Comparison of ENCODE assay signal across 11 mouse cellular contexts in the genomic region with DNA sequence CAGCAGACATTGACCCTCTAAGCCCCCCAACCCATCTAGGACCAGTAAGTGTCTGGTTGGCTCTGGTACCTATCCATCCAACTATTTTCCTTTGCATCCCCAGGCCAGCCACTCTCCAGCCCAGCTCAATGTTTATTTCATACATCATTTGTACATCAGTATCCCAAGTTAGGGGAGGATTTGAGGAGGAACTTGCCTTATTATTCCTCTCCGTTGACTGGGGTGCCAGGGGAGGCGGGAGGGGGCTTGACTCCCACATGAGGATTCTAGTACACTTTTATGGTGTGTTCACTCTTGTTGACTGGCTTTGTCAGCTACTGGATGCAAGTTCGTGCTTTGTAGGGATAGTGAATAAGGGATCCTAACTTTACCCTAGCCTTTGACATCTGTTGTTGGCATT. TPM values are rescaled to one million over a fixed set of nuclear protein-coding genes. Genes with fewer than 3 reads are reported as not detected.
A peak's percentile ranks its signal among the peaks of the same experiment; 100 is the strongest.
DNase-seq lines count a peak whose midpoint lies in the region; ATAC-seq and TF ChIP-seq lines count a peak whose summit lies in the region.
"Had no signal": no experiment of that assay in that cellular context is flagged by ENCODE, and none has a peak within 500 bp of the region (broad histone marks: within the 10 kb centered on the region; RNA-seq: fewer than 3 reads in every experiment).

No protein-coding gene starts in this region.

- H3K4me2 ChIP-seq in embryonic facial prominence, embryonic 14.5 days (ENCODE audit: low read depth, low read length) = peak overlapping the region; percentile 88
- peak overlapping the region; percentile 94 for H3K4me2 ChIP-seq in hindbrain, embryonic 16.5 days (ENCODE audit: low read length)
- H3K4me2 ChIP-seq in midbrain, embryonic 16.5 days (ENCODE audit: low read length) = peak overlapping the region; percentile 90

- peaks cover 6% of the 10 kb centered on the region; the same call in 1 of the 2 replicates for H3K4me1 ChIP-seq in embryonic facial prominence, embryonic 14.5 days (ENCODE audit: control insufficient read depth, insufficient read depth, low read length)
- H3K4me1 ChIP-seq in hindbrain, embryonic 16.5 days (ENCODE audit: control insufficient read depth, insufficient read depth, low read depth, low read length) = peaks cover 38% of the 10 kb centered on the region
- peaks cover 41% of the 10 kb centered on the region for H3K4me1 ChIP-seq in midbrain, embryonic 16.5 days (ENCODE audit: control insufficient read depth, insufficient read depth, low read length)

- 80% methylated on average over 3 of the region's 3 CpGs for WGBS in embryonic facial prominence, embryonic 14.5 days
- WGBS in hindbrain, embryonic 16.5 days = 57% methylated on average over 3 of the region's 3 CpGs
- 55% methylated on average over 3 of the region's 3 CpGs for WGBS in midbrain, embryonic 16.5 days

- ATAC-seq in embryonic facial prominence, embryonic 14.5 days (ENCODE audit: low read depth) = no peak
- no peak for ATAC-seq in hindbrain, embryonic 16.5 days
- ATAC-seq in midbrain, embryonic 16.5 days = no peak

- 0 out of 2 replicates have a peak, but pooled peaks cover 7% of the 10 kb centered on the region for H3K36me3 ChIP-seq in embryonic facial prominence, embryonic 14.5 days (ENCODE audit: control insufficient read depth, insufficient read depth, low read length)
- no peaks in the 10 kb centered on the region for H3K36me3 ChIP-seq in hindbrain, embryonic 16.5 days (ENCODE audit: control insufficient read depth, insufficient read depth, low read length)
- no peaks in the 10 kb centered on the region for H3K36me3 ChIP-seq in midbrain, embryonic 16.5 days (ENCODE audit: control insufficient read depth, insufficient read depth, low read length)

- H3K27me3 ChIP-seq in embryonic facial prominence, embryonic 14.5 days (replicated peaks; ENCODE audit: control insufficient read depth, insufficient read depth, low read length) = no peaks in the 10 kb centered on the region
- no peaks in the 10 kb centered on the region for H3K27me3 ChIP-seq in hindbrain, embryonic 16.5 days (replicated peaks; ENCODE audit: control insufficient read depth, insufficient read depth, low read length)
- H3K27me3 ChIP-seq in midbrain, embryonic 16.5 days (ENCODE audit: control insufficient read depth, insufficient read depth, low read depth, low read length) = no peaks in the 10 kb centered on the region

- peak overlapping the region; percentile 76 for H3K4me3 ChIP-seq in layer of hippocampus, adult 2 months
- peak overlapping the region; percentile 95 for H3K4me3 ChIP-seq in embryonic facial prominence, embryonic 14.5 days (ENCODE audit: low read depth, low read length)
- H3K4me3 ChIP-seq in hindbrain, embryonic 16.5 days (ENCODE audit: low read length) = peak overlapping the region; percentile 87
- H3K4me3 ChIP-seq in midbrain, embryonic 16.5 days (ENCODE audit: low read depth, low read length) = peak overlapping the region; percentile 92

- H3K9ac ChIP-seq in embryonic facial prominence, embryonic 14.5 days (ENCODE audit: low read depth, low read length) = peak overlapping the region; percentile 98; the same call in 1 of the 2 replicates
- H3K9ac ChIP-seq in hindbrain, embryonic 16.5 days (ENCODE audit: low read depth, low read length) = peak overlapping the region; percentile 96
- peak overlapping the region; percentile 98 for H3K9ac ChIP-seq in midbrain, embryonic 16.5 days (ENCODE audit: low read depth, low read length)

- TF ChIP-seq CTCF in layer of hippocampus, adult 2 months (conservative IDR thresholded peaks at IDR 0.05) = no peak

- intact Hi-C loops in left cerebral cortex, postnatal 4 days (cut with DNase I) = no loop called here

- DNase-seq in layer of hippocampus, adult 2 months (ENCODE audit: low spot score in 2 of 2) = no peak
- DNase-seq in layer of hippocampus, postnatal 14 days (ENCODE audit: low spot score in 2 of 2) = no peak
- no peak for DNase-seq in embryonic facial prominence, embryonic 14.5 days (ENCODE audit: low spot score)
- no peak for DNase-seq in right cerebral cortex, postnatal 14 days
- DNase-seq in frontal cortex, adult 2 months (ENCODE audit: extremely low spot score in 1 of 2, low spot score in 1 of 2) = no peak
- DNase-seq in left cerebral cortex, postnatal 4 days = no peak
- DNase-seq: kidney, adult 9 months; right cerebral cortex, postnatal 4 days had no signal

- H3K9me3 ChIP-seq in embryonic facial prominence, embryonic 14.5 days (ENCODE audit: control insufficient read depth, low read length) = no peaks in the 10 kb centered on the region
- H3K9me3 ChIP-seq in hindbrain, embryonic 16.5 days (ENCODE audit: control insufficient read depth, low read length) = no peaks in the 10 kb centered on the region
- no peaks in the 10 kb centered on the region for H3K9me3 ChIP-seq in midbrain, embryonic 16.5 days (replicated peaks; ENCODE audit: control insufficient read depth, low read length, poor library complexity, severe bottlenecking)

- H3K27ac ChIP-seq in layer of hippocampus, adult 2 months = peak overlapping the region; percentile 96; the same call in 1 of the 2 replicates
- no peak overlapping the region for H3K27ac ChIP-seq in embryonic facial prominence, embryonic 14.5 days (replicated peaks; ENCODE audit: low read depth, low read length)
- peak overlapping the region; percentile 93 for H3K27ac ChIP-seq in hindbrain, embryonic 16.5 days (ENCODE audit: low read depth, low read length)
- H3K27ac ChIP-seq in midbrain, embryonic 16.5 days (ENCODE audit: low read length) = no peak overlapping the region

RNA-seq across cellular contexts. Expression of a gene that starts 6.6 kb away (rescaled TPM):
- total RNA-seq in layer of hippocampus, adult 2 months (2021) = 10 to 100 TPM; 61.9 to 63.5 TPM
- total RNA-seq in layer of hippocampus, postnatal 14 days (2021) = 10 to 100 TPM; 40.5 to 48.8 TPM
- polyA plus RNA-seq in embryonic facial prominence, embryonic 14.5 days (2014; fragmentation: Nextera tagmentation; extraction: Ambion mirVana) = 8.9 and 9.4 TPM in 2 replicates
- polyA plus RNA-seq in hindbrain, embryonic 16.5 days (2015; fragmentation: Nextera tagmentation; extraction: Ambion mirVana) = 11.8 and 16.3 TPM in 2 replicates
- 19.3 and 19.4 TPM in 2 replicates for polyA plus RNA-seq in midbrain, embryonic 16.5 days (2015; fragmentation: Nextera tagmentation; extraction: Ambion mirVana)
- 51.1 and 56.4 TPM in 2 replicates for polyA plus RNA-seq in frontal cortex, adult 2 months (2012; rRNA removed)
- 10 to 100 TPM; 56.5 to 63.6 TPM for total RNA-seq in left cerebral cortex, postnatal 4 days (2021)

RNA-seq across cellular contexts. Expression of a gene that starts 9.4 kb away (rescaled TPM):
- total RNA-seq in layer of hippocampus, adult 2 months (2021) = 10 to 100 TPM; 33.8 to 35.1 TPM
- total RNA-seq in layer of hippocampus, postnatal 14 days (2021) = 10 to 100 TPM; 32.9 to 37.1 TPM
- polyA plus RNA-seq in embryonic facial prominence, embryonic 14.5 days (2014; fragmentation: Nextera tagmentation; extraction: Ambion mirVana) = 49.8 and 52.0 TPM in 2 replicates
- polyA plus RNA-seq in hindbrain, embryonic 16.5 days (2015; fragmentation: Nextera tagmentation; extraction: Ambion mirVana) = 79.3 and 87.0 TPM in 2 replicates
- 76.3 and 80.5 TPM in 2 replicates for polyA plus RNA-seq in midbrain, embryonic 16.5 days (2015; fragmentation: Nextera tagmentation; extraction: Ambion mirVana)
- polyA plus RNA-seq in frontal cortex, adult 2 months (2012; rRNA removed) = 51.7 and 52.3 TPM in 2 replicates
- 10 to 100 TPM; 33.7 to 37.6 TPM for total RNA-seq in left cerebral cortex, postnatal 4 days (2021)

RNA-seq across cellular contexts. Expression of a gene that starts 21.3 kb away (rescaled TPM):
- total RNA-seq in layer of hippocampus, adult 2 months (2021) = not detected
- total RNA-seq in layer of hippocampus, postnatal 14 days (2021) = not detected
- polyA plus RNA-seq in embryonic facial prominence, embryonic 14.5 days (2014; fragmentation: Nextera tagmentation; extraction: Ambion mirVana) = 0.30 TPM in 1 of 2 replicates, not detected in the other
- polyA plus RNA-seq in hindbrain, embryonic 16.5 days (2015; fragmentation: Nextera tagmentation; extraction: Ambion mirVana) = not detected in 2 replicates
- not detected in 2 replicates for polyA plus RNA-seq in midbrain, embryonic 16.5 days (2015; fragmentation: Nextera tagmentation; extraction: Ambion mirVana)
- not detected in 2 replicates for polyA plus RNA-seq in frontal cortex, adult 2 months (2012; rRNA removed)
- total RNA-seq in left cerebral cortex, postnatal 4 days (2021) = not detected
- total RNA-seq: adrenal gland, adult 18-20 months had no signal

RNA-seq across cellular contexts. Expression of a gene that starts 21.6 kb away (rescaled TPM):
- 100 to 1,000 TPM; 600 to 607 TPM for total RNA-seq in layer of hippocampus, adult 2 months (2021)
- 100 to 1,000 TPM; 704 to 770 TPM for total RNA-seq in layer of hippocampus, postnatal 14 days (2021)
- 430 and 472 TPM in 2 replicates for polyA plus RNA-seq in embryonic facial prominence, embryonic 14.5 days (2014; fragmentation: Nextera tagmentation; extraction: Ambion mirVana)
- 519 and 521 TPM in 2 replicates for polyA plus RNA-seq in hindbrain, embryonic 16.5 days (2015; fragmentation: Nextera tagmentation; extraction: Ambion mirVana)
- polyA plus RNA-seq in midbrain, embryonic 16.5 days (2015; fragmentation: Nextera tagmentation; extraction: Ambion mirVana) = 496 and 512 TPM in 2 replicates
- polyA plus RNA-seq in frontal cortex, adult 2 months (2012; rRNA removed) = 635 and 662 TPM in 2 replicates
- 1,000 to 10,000 TPM; 1,140 to 1,206 TPM for total RNA-seq in left cerebral cortex, postnatal 4 days (2021)

RNA-seq across cellular contexts. Expression of a gene that starts 34.8 kb away (rescaled TPM):
- total RNA-seq in layer of hippocampus, adult 2 months (2021) = under 1 TPM; 0.36 to 0.49 TPM
- under 1 TPM; 0.21 to 0.57 TPM for total RNA-seq in layer of hippocampus, postnatal 14 days (2021)
- polyA plus RNA-seq in embryonic facial prominence, embryonic 14.5 days (2014; fragmentation: Nextera tagmentation; extraction: Ambion mirVana) = 0.21 and 0.26 TPM in 2 replicates
- polyA plus RNA-seq in hindbrain, embryonic 16.5 days (2015; fragmentation: Nextera tagmentation; extraction: Ambion mirVana) = 0.19 and 0.24 TPM in 2 replicates
- 0.12 and 0.18 TPM in 2 replicates for polyA plus RNA-seq in midbrain, embryonic 16.5 days (2015; fragmentation: Nextera tagmentation; extraction: Ambion mirVana)
- 0.20 and 0.29 TPM in 2 replicates for polyA plus RNA-seq in frontal cortex, adult 2 months (2012; rRNA removed)
- total RNA-seq in left cerebral cortex, postnatal 4 days (2021) = under 1 TPM; 0.30 to 0.74 TPM
- total RNA-seq: adrenal gland, adult 18-20 months had no signal

Comparison
In these comparisons a context has a peak if more than half of its experiments do, and no peak if none do; other contexts are left out.
1. H3K27ac ChIP-seq: peak in layer of hippocampus, adult 2 months (single experiment) and hindbrain, embryonic 16.5 days (single experiment); none in embryonic facial prominence, embryonic 14.5 days (single experiment) and midbrain, embryonic 16.5 days (single experiment).
2. Peak in every context shown above with its lines, with median percentiles within 50 percentile points of each other: H3K4me3 ChIP-seq, H3K4me2 ChIP-seq and H3K9ac ChIP-seq.